Mouse (Mus musculus) liver, adult 2 months (tissue): ENCODE results near the gene Smap1.

Source experiments
- CTCF ChIP-seq: fragments of 200-500 bp; IDR thresholded peaks from 2 replicates; pipeline ENCODE4 v1.5.1; 2011; ENCODE audit warnings: low read depth, low read length, control low read depth
- POLR2A ChIP-seq: fragments of 200-500 bp; IDR thresholded peaks from 2 replicates; pipeline ENCODE4 v1.6.1; 2011; ENCODE audit warnings: low read length, control low read depth; ENCODE audit not compliant: insufficient read depth; ENCODE audit errors: extremely low read depth

DNA sequence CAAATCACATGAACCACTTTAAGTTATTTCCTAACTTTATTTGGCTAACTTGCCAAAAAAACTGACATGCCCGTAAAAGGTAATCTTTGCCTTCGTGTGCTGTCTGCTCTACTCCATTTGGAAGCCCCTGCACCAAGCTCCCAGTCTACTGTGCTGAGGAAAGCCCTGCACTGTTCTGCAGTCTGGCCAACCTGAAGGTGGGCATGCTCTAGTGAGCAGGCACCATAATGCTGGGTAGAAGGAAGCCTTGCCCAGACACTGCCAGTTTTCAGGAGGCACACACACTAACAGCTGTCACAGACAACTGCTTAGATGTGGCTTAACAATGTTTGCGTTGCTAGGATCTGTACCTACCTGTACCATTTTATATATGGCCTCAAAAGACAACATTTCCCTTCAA is 66.5 kb downstream of the Smap1 start:
- TF ChIP-seq POLR2A, result no peak
- TF ChIP-seq CTCF, result no peak
